Mouse (Mus musculus) left cerebral cortex, adult 11 months (tissue): Measurements from ENCODE around the gene Sacm1l.

ENCODE experiments used
- DNase-seq: peaks from one replicate; pipeline ENCODE4 v3.0.0; 2022; ENCODE audit warnings: low spot score

Gene Sacm1l

GRCm38 (mm10) chr9:123509638-123510604, 19.6 kb upstream of the Sacm1l start:
- no peak for DNase-seq

DNA sequence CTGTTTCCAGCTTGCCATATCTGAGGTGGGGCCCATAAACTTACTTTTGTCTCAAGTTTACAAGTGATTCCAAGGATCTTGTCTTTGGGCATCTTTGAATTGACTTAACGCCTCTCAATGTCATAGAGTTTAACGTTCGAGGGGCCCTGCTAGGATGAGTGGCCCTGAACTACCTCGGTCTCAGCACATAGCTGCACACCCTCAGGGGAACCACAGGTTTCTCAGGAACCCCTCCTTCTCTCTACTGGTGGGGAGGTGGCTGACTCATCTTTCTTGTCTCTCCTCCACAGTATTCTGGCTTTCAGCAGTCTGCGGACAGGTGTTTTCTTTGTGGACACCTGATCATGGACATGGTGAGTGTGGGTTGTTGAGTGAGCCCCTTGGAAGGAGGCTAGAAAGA, 18.6 kb upstream of the Sacm1l start:
- no peak for DNase-seq

DNA sequence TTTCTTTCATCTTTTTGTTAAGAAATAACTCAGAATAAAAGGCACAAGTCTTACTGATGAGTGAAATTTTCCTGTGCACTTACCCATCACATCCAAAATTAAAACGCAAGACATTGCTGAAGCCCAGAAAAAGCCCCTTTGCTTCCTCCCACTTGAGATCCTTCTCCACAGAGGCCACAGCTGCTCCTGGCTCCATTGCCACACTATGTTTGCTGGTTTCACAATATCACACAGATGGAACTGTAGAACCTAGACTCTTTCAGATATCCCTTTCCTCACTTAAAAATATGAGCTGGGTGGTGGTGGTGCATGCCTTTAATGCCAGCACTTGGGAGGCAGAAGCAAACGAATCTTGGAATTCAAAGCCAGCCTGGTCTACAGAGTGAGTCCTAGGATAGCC, 17.1 kb upstream of the Sacm1l start:
- DNase-seq = no peak

DNA sequence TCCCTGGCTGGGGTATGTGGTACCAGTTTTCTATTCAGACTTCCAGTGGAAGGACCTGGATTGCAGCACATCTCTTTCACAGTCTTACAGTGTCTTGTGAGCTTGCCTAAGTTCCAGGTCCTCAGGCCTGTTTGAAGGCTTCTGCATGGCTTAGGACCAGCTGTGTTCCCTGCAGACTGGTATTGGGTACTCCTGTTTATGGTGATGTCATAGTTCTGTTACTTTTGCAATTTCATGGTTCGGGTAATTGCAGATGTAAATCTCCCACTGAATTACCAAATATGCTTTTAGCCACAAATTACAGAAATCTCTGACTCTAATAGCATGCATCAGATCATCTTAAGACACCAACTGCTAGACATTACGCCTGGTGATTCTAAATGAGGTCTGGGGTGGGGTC, 14.5 kb upstream of the Sacm1l start:
- DNase-seq = no peak

GRCm38 (mm10) chr9:123516641-123517385, 12.7 kb upstream of the Sacm1l start:
- no peak for DNase-seq

- DNase-seq = no peak
Observed at GRCm38 (mm10) chr9:123518969-123519894, 10.3 kb upstream of the Sacm1l start.

DNA sequence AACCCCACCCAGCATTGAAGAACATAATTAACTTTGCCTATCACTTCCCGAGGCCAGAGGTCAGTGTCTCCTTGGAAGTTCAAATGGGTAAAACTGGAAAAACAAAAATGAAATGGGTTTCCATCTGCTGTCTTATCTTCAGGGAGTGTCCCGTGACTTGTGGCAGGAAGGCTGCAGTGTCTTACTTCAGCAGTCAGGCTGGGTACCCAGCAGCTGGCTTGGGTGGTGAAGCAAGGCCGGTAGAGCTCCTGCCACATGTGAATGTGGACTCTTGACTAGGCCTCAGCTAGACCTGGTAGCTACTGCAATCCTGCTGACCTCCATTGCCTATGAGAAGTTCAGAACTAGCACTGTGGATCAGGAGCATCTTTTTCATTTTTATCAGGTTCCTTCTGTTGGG, 8.8 kb upstream of the Sacm1l start:
- no peak for DNase-seq

DNA sequence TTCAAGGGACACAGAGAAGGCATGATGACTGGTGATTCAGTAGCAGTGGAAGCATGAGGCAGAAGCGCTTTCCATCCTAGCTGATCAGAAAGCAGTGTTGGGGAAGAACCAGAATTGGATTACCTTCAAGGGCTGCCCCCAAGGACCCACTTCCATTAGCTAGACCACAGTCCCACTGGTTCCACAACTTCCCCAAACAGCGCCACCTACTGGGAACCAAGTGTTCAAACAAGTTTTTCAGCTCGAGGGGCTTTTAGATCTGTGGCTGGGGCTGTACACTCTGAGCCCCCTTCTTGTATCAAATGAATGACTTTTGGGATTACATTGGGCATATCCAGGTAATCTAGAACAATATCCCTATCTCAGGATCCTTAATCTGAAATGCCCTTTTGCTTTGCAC, 5.9 kb upstream of the Sacm1l start:
- DNase-seq = no peak

- no peak for DNase-seq
Observed at GRCm38 (mm10) chr9:123525095-123525494, 4.5 kb upstream of the Sacm1l start.

DNA sequence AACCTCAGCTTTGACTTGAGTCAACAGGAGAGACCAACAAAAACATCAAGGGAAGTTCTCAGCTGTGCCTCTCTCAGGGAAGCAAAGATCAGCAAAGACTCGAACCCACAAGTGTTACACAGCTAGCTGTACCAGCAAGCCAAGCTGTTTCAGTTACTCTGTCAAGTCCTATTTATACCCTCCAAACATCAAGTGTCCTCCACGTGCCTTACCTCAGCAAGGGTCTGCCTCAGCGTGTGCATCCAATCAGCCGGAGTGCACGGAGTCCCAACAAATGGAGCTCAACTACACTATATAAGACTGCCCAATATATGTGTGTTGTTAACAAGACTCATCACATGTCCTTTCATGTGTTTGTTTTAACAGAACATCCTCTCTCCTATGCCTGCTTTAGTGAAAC, 3.1 kb upstream of the Sacm1l start:
- no peak for DNase-seq

DNA sequence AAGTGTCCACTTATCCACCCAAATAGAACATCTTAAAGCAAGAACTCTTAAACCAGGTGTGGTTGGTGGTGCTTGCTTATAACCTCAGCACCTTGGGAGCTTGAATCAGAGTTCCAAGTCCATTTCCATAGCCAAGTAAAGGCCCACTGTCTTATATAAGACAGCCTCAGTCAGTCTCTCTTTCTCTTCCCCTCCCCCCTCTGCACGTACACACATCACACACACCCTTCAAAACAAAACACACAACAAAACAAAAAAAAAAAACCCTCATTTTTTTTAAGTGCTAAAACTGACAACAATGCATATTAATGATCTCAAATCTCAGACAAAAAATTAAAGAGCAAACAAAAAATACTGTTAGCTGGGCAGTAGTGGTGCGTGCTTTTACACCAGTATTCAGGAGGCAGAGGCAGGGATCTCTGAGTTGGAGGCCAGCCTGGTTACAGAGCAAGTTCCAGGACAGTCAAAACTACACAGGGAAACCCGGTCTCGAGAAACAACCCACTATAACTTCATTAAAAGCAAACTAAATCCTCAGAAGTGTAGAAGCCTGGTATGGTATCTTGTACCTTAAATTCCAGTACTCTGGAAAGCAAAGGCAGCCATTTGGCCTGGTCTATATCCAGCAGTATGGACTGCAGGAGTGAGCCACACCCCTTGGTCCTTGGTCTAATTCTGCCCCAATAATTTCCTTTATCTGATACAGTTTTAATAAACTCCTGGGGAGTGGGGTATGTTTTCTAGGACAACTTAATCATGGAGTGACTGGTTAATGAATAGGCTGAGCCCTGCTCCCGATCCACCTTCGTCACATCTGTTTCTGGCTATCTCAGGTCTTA, 1.3 kb upstream of the Sacm1l start:
- DNase-seq = no peak

GRCm38 (mm10) chr9:123528926-123529295, 648 bp upstream of the Sacm1l start:
- DNase-seq = peak; percentile 41

DNA sequence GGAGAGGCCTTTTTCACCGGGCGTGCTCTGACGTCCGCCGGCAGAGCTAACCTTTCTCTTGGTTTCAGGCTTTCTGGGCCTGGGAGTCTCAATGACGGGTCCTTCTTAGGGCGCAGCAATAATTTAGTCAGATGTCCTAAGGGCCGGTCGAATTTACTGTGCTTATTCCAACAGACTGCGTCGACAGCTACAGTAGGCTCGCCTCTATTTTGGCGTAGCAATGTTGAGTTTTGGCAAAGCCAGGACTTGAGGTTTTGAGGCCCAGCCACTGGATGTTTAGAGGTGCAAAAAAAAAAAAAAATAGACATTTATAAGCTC, 558 bp downstream of the Sacm1l start:
- DNase-seq = no peak

DNA sequence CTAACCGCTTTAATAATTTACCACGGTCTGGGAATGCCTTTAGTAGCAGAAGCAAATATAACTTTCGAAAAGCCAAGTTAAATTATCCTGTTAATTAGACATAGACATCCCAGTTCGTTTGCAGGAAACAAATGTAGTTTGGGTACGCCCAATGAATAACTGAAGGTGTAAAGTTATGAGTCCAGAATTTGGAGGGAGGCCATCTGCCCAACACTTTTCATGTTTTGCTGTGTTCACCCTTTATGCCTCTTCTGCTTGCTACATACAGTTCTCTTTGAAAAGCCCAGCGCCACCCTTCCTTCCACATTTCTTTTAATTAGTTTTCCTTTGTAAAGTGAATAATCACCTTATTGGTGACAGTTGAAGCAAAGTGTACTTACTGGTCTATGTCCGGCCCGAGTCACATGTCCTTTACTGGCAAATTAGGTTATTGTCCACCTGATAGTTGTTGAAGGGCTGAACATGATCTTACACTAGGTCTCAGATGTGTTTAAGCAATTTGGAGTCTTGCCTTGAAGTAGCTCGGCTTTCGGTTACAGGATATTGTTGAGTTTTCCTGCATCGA, 1.1 kb downstream of the Sacm1l start:
- no peak for DNase-seq

GRCm38 (mm10) chr9:123531234-123531633, 1.7 kb downstream of the Sacm1l start:
- no peak for DNase-seq

GRCm38 (mm10) chr9:123536613-123537012, 7.1 kb downstream of the Sacm1l start:
- no peak for DNase-seq

DNA sequence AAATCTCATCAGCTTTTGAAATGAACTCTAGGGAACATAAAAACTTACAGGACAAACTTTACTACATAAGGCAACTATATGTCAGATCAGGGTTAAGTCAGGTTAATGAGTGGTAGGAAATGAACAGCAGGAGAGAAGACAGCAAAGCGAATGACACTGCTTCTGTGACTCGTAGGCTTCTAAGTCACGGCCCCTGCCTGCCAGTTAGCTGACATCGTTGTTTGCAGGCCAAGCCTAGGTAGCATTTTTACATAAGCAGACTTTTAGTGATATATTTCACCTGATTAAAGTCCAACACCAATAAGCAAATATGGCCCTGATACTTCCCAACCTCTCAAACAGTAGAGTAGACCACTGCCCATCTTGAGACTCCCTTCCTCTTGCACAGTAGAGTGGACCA, 8.6 kb downstream of the Sacm1l start:
- no peak for DNase-seq

GRCm38 (mm10) chr9:123539093-123539492, 9.5 kb downstream of the Sacm1l start:
- DNase-seq = no peak

GRCm38 (mm10) chr9:123539823-123540222, 10.3 kb downstream of the Sacm1l start:
- DNase-seq = no peak

DNA sequence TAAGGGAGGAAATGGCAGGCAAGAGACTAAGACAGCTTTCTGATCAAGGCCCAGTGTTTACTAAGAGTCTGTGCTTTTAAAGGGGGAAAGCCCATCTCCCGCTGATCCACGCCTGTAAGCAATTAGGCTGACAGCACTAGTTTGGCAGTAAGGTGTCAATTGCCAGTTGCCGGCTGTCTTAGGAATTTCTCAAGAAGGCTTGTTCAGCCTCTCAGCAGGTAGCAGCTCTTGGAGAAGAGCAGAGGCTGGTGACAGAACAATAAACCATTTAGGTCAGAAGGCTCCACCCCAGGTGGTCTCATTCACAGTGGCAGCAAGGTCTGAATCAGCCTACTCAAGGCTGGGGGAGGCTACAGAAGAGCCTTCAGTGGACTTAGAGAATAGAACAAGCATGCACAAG, 25.0 kb downstream of the Sacm1l start:
- no peak for DNase-seq
